Mouse (Mus musculus): Measurements from ENCODE around the gene Cd244a.

DNA sequence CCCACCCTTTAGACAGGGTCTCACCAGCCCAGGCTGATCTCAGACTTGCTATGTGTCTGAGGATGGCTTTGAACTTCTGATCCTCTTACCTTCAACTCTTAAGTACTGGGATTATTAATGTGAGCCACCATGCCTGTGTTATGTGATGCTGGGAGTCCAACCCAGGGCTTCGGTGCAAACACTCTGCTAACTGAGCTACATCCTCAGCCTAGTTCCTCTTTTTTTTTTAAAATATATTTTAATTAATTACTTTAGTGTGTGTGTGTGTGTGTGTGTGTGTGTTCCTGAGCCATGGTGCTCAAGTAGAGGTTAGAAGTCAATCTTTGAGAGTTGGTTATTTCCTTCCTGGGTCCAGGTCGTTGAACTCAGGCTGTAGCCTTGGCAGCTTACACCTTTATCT is 4.0 kb downstream of the Cd244a start:
- no peak for TF ChIP-seq JUND (IDR thresholded peaks at IDR 0.05; ENCODE audit: low read depth, low read length)
- no peak for TF ChIP-seq CTCF (IDR thresholded peaks at IDR 0.05 in 2 of 3, conservative IDR thresholded peaks at IDR 0.05 in 1 of 3; ENCODE audit: control insufficient read depth in 1 of 3, insufficient read depth in 1 of 3, low read depth in 2 of 3, low read length in 3 of 3, poor library complexity in 1 of 3, severe bottlenecking in 1 of 3)
- TF ChIP-seq ZKSCAN1 (IDR thresholded peaks at IDR 0.05; ENCODE audit: low read depth, low read length) = no peak
- no peak for TF ChIP-seq MAFK (IDR thresholded peaks at IDR 0.05; ENCODE audit: borderline replicate concordance, low read depth, low read length)
- no peak for TF ChIP-seq TAL1 (IDR thresholded peaks at IDR 0.05; ENCODE audit: low read length)
